Mouse (Mus musculus): ENCODE data around the gene Olfr559.

DNA sequence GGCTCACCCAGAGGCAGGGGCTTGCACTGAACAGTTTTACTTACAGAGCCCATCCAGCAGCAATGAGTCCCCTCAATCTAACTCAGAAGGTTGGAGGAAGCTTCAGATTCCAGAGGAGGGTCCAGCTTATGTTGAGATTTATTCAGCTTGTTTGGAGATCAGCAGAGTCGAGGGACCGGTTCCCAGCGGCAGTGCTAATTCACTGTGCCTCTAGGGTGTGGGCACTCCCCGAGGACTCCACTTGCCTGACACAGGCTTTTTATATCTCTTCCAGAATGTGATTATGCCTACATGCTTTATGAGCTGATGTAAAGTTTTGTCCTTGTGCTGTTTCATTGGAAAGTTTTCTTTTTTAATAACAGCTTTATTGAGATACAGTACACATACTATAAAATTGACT is 32.0 kb upstream of the Olfr559 start, which contains the start of the genes Olfr560 and Olfr78:
- no peak for TF ChIP-seq CTCF (IDR thresholded peaks at IDR 0.05; ENCODE audit: low read depth, low read length)
- TF ChIP-seq POLR2A (IDR thresholded peaks at IDR 0.05; ENCODE audit: extremely low read depth, insufficient read depth, low read length), result no peak

Data from liver, adult 2 months (tissue).